Mouse (Mus musculus) forebrain, embryonic 13.5 days (tissue): Measurements from ENCODE around the gene Sdhc. TPM values are rescaled to one million over a fixed set of nuclear protein-coding genes. Genes with fewer than 3 reads are reported as not detected.
A peak's percentile ranks its signal among the peaks of the same experiment; 100 is the strongest.

Source experiments
- ATAC-seq: fragments of 200-750 bp; cut with Nextera tagmentation; 2 replicates; pipeline ENCODE4 v1.8.0; 2017
- H3K27ac ChIP-seq: fragments of 300-500 bp; sonication (generic); 2 replicates; pipeline ENCODE4 v1.5.1; 2015; ENCODE audit warnings: inconsistent platforms, mild to moderate bottlenecking, moderate library complexity
- H3K27me3 ChIP-seq: fragments of 300-500 bp; sonication (generic); 2 replicates; pipeline ENCODE4 v1.6.1; 2015; ENCODE audit warnings: mild to moderate bottlenecking, inconsistent platforms
- H3K36me3 ChIP-seq: fragments of 300-500 bp; sonication (generic); 2 replicates; pipeline ENCODE4 v1.6.1; 2015; ENCODE audit warnings: mild to moderate bottlenecking, inconsistent platforms; ENCODE audit not compliant: poor library complexity, severe bottlenecking
- H3K4me1 ChIP-seq: fragments of 300-500 bp; sonication (generic); 2 replicates; pipeline ENCODE4 v1.6.1; 2015; ENCODE audit warnings: inconsistent platforms
- H3K4me2 ChIP-seq: fragments of 300-500 bp; sonication (generic); 2 replicates; pipeline ENCODE4 v1.6.1; 2015; ENCODE audit warnings: inconsistent platforms, mild to moderate bottlenecking, moderate library complexity
- H3K4me3 ChIP-seq: fragments of 300-500 bp; sonication (generic); 2 replicates; pipeline ENCODE4 v1.5.1; 2015; ENCODE audit warnings: mild to moderate bottlenecking, inconsistent platforms
- H3K9ac ChIP-seq: fragments of 300-500 bp; sonication (generic); 2 replicates; pipeline ENCODE4 v1.6.1; 2015; ENCODE audit warnings: mild to moderate bottlenecking, inconsistent platforms
- H3K9me3 ChIP-seq: fragments of 300-500 bp; sonication (generic); replicated peaks from 2 replicates; pipeline ENCODE4 v1.6.1; 2016; ENCODE audit warnings: inconsistent platforms
- WGBS: fragments of 180-500 bp; shearing (Covaris S2); methylation state at CpG from one replicate; pipeline ENCODE4 v1.1.7; 2015; 5-methylcytosine and 5-hydroxymethylcytosine counted together
- polyA plus RNA-seq: library from polyadenylated mRNA; unstranded; fragments of >200 nt; fragmentation: Nextera tagmentation; extraction: Ambion mirVana; gene quantifications from 2 replicates; pipeline ENCODE4 v1.2.1, GENCODE M21; 2015

The Sdhc gene
- 223 and 229 TPM in 2 replicates for polyA plus RNA-seq

- Histone ChIP-seq H3K4me1 (peaks cover 19% of the 10 kb centered on the region), H3K4me2 (peak within 1 kb of the TSS; percentile 86), H3K9me3 (no peaks in the 10 kb centered on the region), H3K9ac (peak within 1 kb of the TSS; percentile 80), H3K27ac (0 out of 2 replicates have a peak within 1 kb of the TSS, but pooled peaks have one; percentile 36), H3K4me3 (peak within 1 kb of the TSS; percentile 65), H3K27me3 (no peaks in the 10 kb centered on the region; the same call in 1 of the 2 replicates), H3K36me3 (0 out of 2 replicates have a peak, but pooled peaks cover 7% of the 10 kb centered on the region)
- under 1% methylated on average over 33 of the region's 34 CpGs for WGBS
- ATAC-seq = peak; percentile 98
Measured at GRCm38 (mm10) chr1:171149974-171150760, at the start of gene Sdhc, which contains the start of gene Mpz. TSS of gene Sdhc (minus strand) at chr1:171150603. TSS of gene Mpz (plus strand) at chr1:171150711.

- Histone ChIP-seq H3K4me1 (peaks cover 12% of the 10 kb centered on the region), H3K27ac (no peak overlapping the region), H3K27me3 (peaks cover 34% of the 10 kb centered on the region), H3K9me3 (no peaks in the 10 kb centered on the region), H3K4me3 (no peak overlapping the region), H3K36me3 (no peaks in the 10 kb centered on the region), H3K9ac (no peak overlapping the region), H3K4me2 (no peak overlapping the region)
- no peak for ATAC-seq
- WGBS = 58% methylated on average over 1 of the region's 1 CpGs
Measured at GRCm38 (mm10) chr1:171199532-171199931, 49.1 kb upstream of the Sdhc start.

GRCm38 (mm10) chr1:171195887-171196397 is 45.5 kb upstream of the Sdhc start, which contains the start of gene Pcp4l1:
TSS of gene Pcp4l1 (minus strand) at chr1:171196268.
- 0% methylated on average over 33 of the region's 33 CpGs for WGBS
- H3K9ac ChIP-seq = peak within 1 kb of the TSS; percentile 68
- no peaks in the 10 kb centered on the region for H3K9me3 ChIP-seq
- H3K4me1 ChIP-seq = peaks cover 27% of the 10 kb centered on the region
- H3K36me3 ChIP-seq = no peaks in the 10 kb centered on the region
- peak within 1 kb of the TSS; percentile 97 for H3K4me2 ChIP-seq
- H3K27ac ChIP-seq = no peak within 1 kb of the TSS
- H3K4me3 ChIP-seq = peak within 1 kb of the TSS; percentile 59
- H3K27me3 ChIP-seq = peaks cover 70% of the 10 kb centered on the region
- peak; percentile 89 for ATAC-seq

- no peaks in the 10 kb centered on the region for H3K9me3 ChIP-seq
- ATAC-seq = peak; percentile 7; the same call in 1 of the 2 replicates
- H3K36me3 ChIP-seq = no peaks in the 10 kb centered on the region
- H3K27me3 ChIP-seq = peaks cover 71% of the 10 kb centered on the region
- peaks cover 27% of the 10 kb centered on the region for H3K4me1 ChIP-seq
- no peak overlapping the region for H3K27ac ChIP-seq
- peak overlapping the region; percentile 68 for H3K9ac ChIP-seq
- WGBS = 5% methylated on average over 20 of the region's 20 CpGs
- H3K4me3 ChIP-seq = peak overlapping the region; percentile 59
- H3K4me2 ChIP-seq = peak overlapping the region; percentile 97
Measured at GRCm38 (mm10) chr1:171195046-171195822, 44.8 kb upstream of the Sdhc start.

GRCm38 (mm10) chr1:171193911-171194830 is 43.8 kb upstream of the Sdhc start:
- 27% methylated on average over 11 of the region's 11 CpGs for WGBS
- no peaks in the 10 kb centered on the region for H3K9me3 ChIP-seq
- ATAC-seq = no peak
- peaks cover 78% of the 10 kb centered on the region for H3K27me3 ChIP-seq
- 0 out of 2 replicates have a peak overlapping the region, but pooled peaks have one; percentile 47 for H3K4me2 ChIP-seq
- no peak overlapping the region for H3K27ac ChIP-seq
- peak overlapping the region; percentile 24 for H3K4me3 ChIP-seq
- no peaks in the 10 kb centered on the region for H3K36me3 ChIP-seq
- H3K9ac ChIP-seq = no peak overlapping the region
- peaks cover 34% of the 10 kb centered on the region for H3K4me1 ChIP-seq

GRCm38 (mm10) chr1:171193093-171193840 is 42.9 kb upstream of the Sdhc start:
- Histone ChIP-seq H3K9ac (peak overlapping the region; percentile 21; the same call in 1 of the 2 replicates), H3K4me2 (peak overlapping the region; percentile 47), H3K4me3 (peak overlapping the region; percentile 24), H3K27me3 (peaks cover 80% of the 10 kb centered on the region), H3K27ac (no peak overlapping the region), H3K9me3 (no peaks in the 10 kb centered on the region), H3K36me3 (no peaks in the 10 kb centered on the region), H3K4me1 (peaks cover 42% of the 10 kb centered on the region)
- ATAC-seq = 0 out of 2 replicates have a peak, but pooled peaks have one; percentile 16
- WGBS = 5% methylated on average over 18 of the region's 18 CpGs

- WGBS = 47% methylated on average over 10 of the region's 10 CpGs
- no peak overlapping the region for H3K27ac ChIP-seq
- ATAC-seq = no peak
Measured at GRCm38 (mm10) chr1:171192283-171192682, 41.9 kb upstream of the Sdhc start.

GRCm38 (mm10) chr1:171190832-171191231 is 40.4 kb upstream of the Sdhc start:
- Histone ChIP-seq H3K9me3 (no peaks in the 10 kb centered on the region), H3K4me3 (no peak overlapping the region), H3K4me2 (no peak overlapping the region), H3K36me3 (no peaks in the 10 kb centered on the region), H3K27ac (no peak overlapping the region), H3K27me3 (peaks cover 61% of the 10 kb centered on the region), H3K9ac (no peak overlapping the region), H3K4me1 (peaks cover 42% of the 10 kb centered on the region)
- ATAC-seq = no peak
- WGBS = 96% methylated on average over 9 of the region's 9 CpGs

More at GRCm38 (mm10) chr1:171192283-171192682, 41.9 kb upstream of the Sdhc start:
- Histone ChIP-seq H3K9ac (no peak overlapping the region), H3K36me3 (no peaks in the 10 kb centered on the region), H3K4me3 (no peak overlapping the region), H3K4me2 (no peak overlapping the region), H3K9me3 (no peaks in the 10 kb centered on the region), H3K4me1 (peaks cover 47% of the 10 kb centered on the region), H3K27me3 (peaks cover 76% of the 10 kb centered on the region)

- H3K4me3 ChIP-seq = no peak overlapping the region
- no peak overlapping the region for H3K4me2 ChIP-seq
- peaks cover 49% of the 10 kb centered on the region for H3K27me3 ChIP-seq
- 18% methylated on average over 14 of the region's 14 CpGs for WGBS
- ATAC-seq = peak; percentile 52; the same call in 1 of the 2 replicates
- no peaks in the 10 kb centered on the region for H3K9me3 ChIP-seq
- H3K36me3 ChIP-seq = no peaks in the 10 kb centered on the region
- no peak overlapping the region for H3K9ac ChIP-seq
- peaks cover 35% of the 10 kb centered on the region for H3K4me1 ChIP-seq
- no peak overlapping the region; the same call in none of the 2 replicates for H3K27ac ChIP-seq
Measured at GRCm38 (mm10) chr1:171189476-171190114, 39.2 kb upstream of the Sdhc start.

- ATAC-seq = no peak
- H3K9ac ChIP-seq = no peak overlapping the region; the same call in 1 of the 2 replicates
- no peaks in the 10 kb centered on the region for H3K36me3 ChIP-seq
- no peak overlapping the region for H3K4me3 ChIP-seq
- peaks cover 44% of the 10 kb centered on the region for H3K27me3 ChIP-seq
- H3K4me2 ChIP-seq = no peak overlapping the region
- 10% methylated on average over 8 of the region's 8 CpGs for WGBS
- peaks cover 35% of the 10 kb centered on the region for H3K4me1 ChIP-seq
- no peaks in the 10 kb centered on the region for H3K9me3 ChIP-seq
- H3K27ac ChIP-seq = no peak overlapping the region; the same call in 1 of the 2 replicates
Measured at GRCm38 (mm10) chr1:171189046-171189445, 38.6 kb upstream of the Sdhc start.
